In the genomic region with DNA sequence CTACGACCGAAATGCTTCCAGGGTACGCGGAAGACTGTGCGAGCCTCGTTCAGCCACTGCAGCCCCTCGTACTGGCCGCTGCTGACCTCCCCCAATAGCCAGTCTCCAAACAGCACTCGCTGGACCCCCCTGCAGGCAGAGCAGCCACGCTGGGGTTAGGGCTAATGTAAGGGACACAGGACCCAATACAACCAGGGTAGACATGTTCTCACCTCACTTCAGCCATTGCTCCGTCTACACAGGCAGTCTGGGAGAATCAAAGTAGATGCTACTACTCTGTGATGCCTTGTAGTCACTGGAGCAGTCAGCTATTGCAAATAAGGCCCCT, we compare ENCODE assay signal across 8 mouse cellular contexts. TPM values are rescaled to one million over a fixed set of nuclear protein-coding genes. Genes with fewer than 3 reads are reported as not detected.
DNase-seq lines count a peak whose midpoint lies in the region; ATAC-seq and TF ChIP-seq lines count a peak whose summit lies in the region.

No protein-coding gene starts in this region.

- ATAC-seq in Patski, result peak; percentile 9
- ATAC-seq in megakaryocyte-erythroid progenitor cell, adult 5-6 weeks (replicated peaks; ENCODE audit: low FRiP score, low TSS enrichment, poor library complexity, severe bottlenecking), result peak; percentile 17; the same call in 1 of the 2 replicates
- ATAC-seq in megakaryocyte progenitor cell, adult 5-6 weeks (replicated peaks; ENCODE audit: poor library complexity), result no peak

- no peak for DNase-seq in kidney, adult 2 months
- no peak for DNase-seq in kidney, adult 11 months
- DNase-seq in Patski (ENCODE audit: low read depth, low spot score), result no peak
- no peak for DNase-seq in ovary, postnatal 36 days (ENCODE audit: low spot score)
- no peak for DNase-seq in cerebellum, postnatal 4 days (ENCODE audit: low spot score in 2 of 2)

- no peak overlapping the region for H3K27ac ChIP-seq in kidney, adult 2 months (ENCODE audit: insufficient read depth, low read depth, low read length)

- no peak for TF ChIP-seq CTCF in kidney, adult 2 months (conservative IDR thresholded peaks at IDR 0.05; ENCODE audit: insufficient read depth, insufficient read length, low read depth, low read length)
- no peak for TF ChIP-seq CTCF in Patski (IDR thresholded peaks at IDR 0.05)

- 0 out of 2 replicates have a peak, but pooled peaks cover 3% of the 10 kb centered on the region for H3K36me3 ChIP-seq in kidney, adult 2 months (ENCODE audit: control insufficient read depth, insufficient read depth, low read length)
- H3K36me3 ChIP-seq in erythroblast, embryonic 14.5 days (ENCODE audit: control insufficient read depth), result peaks cover 45% of the 10 kb centered on the region

- CTCF ChIA-PET in Patski (lab: Charles Lee), result no interaction called here

- no peaks in the 10 kb centered on the region for H3K27me3 ChIP-seq in kidney, adult 2 months (replicated peaks; ENCODE audit: control insufficient read depth, insufficient read depth, low read length)
- no peaks in the 10 kb centered on the region for H3K27me3 ChIP-seq in Patski
- H3K27me3 ChIP-seq in erythroblast, embryonic 14.5 days (ENCODE audit: control insufficient read depth), result peaks cover 26% of the 10 kb centered on the region

- no peak for TF ChIP-seq POLR2A in kidney, adult 2 months (IDR thresholded peaks at IDR 0.05; ENCODE audit: low read depth, low read length)

- 30% methylated on average over 11 of the region's 11 CpGs for WGBS in kidney, adult 2 months

- POLR2A ChIA-PET in Patski (lab: Charles Lee), result interaction anchor here (1.7 kb wide), 1 partner anchor 15 kb away, joined by 4 read pairs; no protein-coding TSS in a partner anchor

- peaks cover 3% of the 10 kb centered on the region; the same call in 1 of the 2 replicates for H3K4me1 ChIP-seq in kidney, adult 2 months (ENCODE audit: control insufficient read depth, insufficient read depth, low read length)
- H3K4me1 ChIP-seq in erythroblast, embryonic 14.5 days (ENCODE audit: control insufficient read depth), result peaks cover 41% of the 10 kb centered on the region

- H3K9me3 ChIP-seq in erythroblast, embryonic 14.5 days (ENCODE audit: control insufficient read depth, low read length), result no peaks in the 10 kb centered on the region

- H3K4me3 ChIP-seq in kidney, adult 2 months (ENCODE audit: insufficient read depth, low read depth, low read length), result peak overlapping the region; percentile 13
- peak overlapping the region; percentile 82 for H3K4me3 ChIP-seq in erythroblast, embryonic 14.5 days (replicated peaks)

- in situ Hi-C loops in Patski (cut with MboI; ENCODE audit: low pct_unique_long_range_greater_than_20kb), result loop anchor here (5.0 kb wide), 1 partner anchor 52 kb away; no protein-coding TSS in a partner anchor

RNA-seq across cellular contexts. Expression of a gene that starts 0.9 kb away (rescaled TPM):
- polyA plus RNA-seq in kidney, adult 2 months (2012; rRNA removed), result 51.6 and 57.5 TPM in 2 replicates
- 10.5 TPM for polyA plus RNA-seq in Patski (2021)
- polyA plus RNA-seq in erythroblast, embryonic 14.5 days (2012), result 2.2 and 2.9 TPM in 2 replicates
- total RNA-seq in megakaryocyte-erythroid progenitor cell, adult 5-6 weeks (2014; fragmentation: Nextera tagmentation), result 6.4 and 27.5 TPM in 2 replicates
- 9.7 and 9.9 TPM in 2 replicates for total RNA-seq in megakaryocyte-erythroid progenitor cell, adult 5-6 weeks (2017)
- 2.4 and 3.0 TPM in 2 replicates for total RNA-seq in megakaryocyte progenitor cell, adult 5-6 weeks (2015)
- 2.9 and 4.7 TPM in 2 replicates for total RNA-seq in megakaryocyte progenitor cell, adult 5-6 weeks (2017)

RNA-seq across cellular contexts. Expression of a gene that starts 11.2 kb away (rescaled TPM):
- polyA plus RNA-seq in kidney, adult 2 months (2012; rRNA removed), result 129 and 145 TPM in 2 replicates
- not detected for polyA plus RNA-seq in Patski (2021)
- polyA plus RNA-seq in erythroblast, embryonic 14.5 days (2012), result not detected in 2 replicates
- not detected in 2 replicates for total RNA-seq in megakaryocyte-erythroid progenitor cell, adult 5-6 weeks (2014; fragmentation: Nextera tagmentation)
- total RNA-seq in megakaryocyte-erythroid progenitor cell, adult 5-6 weeks (2017), result not detected in 2 replicates
- not detected in 2 replicates for total RNA-seq in megakaryocyte progenitor cell, adult 5-6 weeks (2015)
- not detected in 2 replicates for total RNA-seq in megakaryocyte progenitor cell, adult 5-6 weeks (2017)

RNA-seq across cellular contexts. Expression of a gene that starts 13.6 kb away (rescaled TPM):
- 2.0 and 2.7 TPM in 2 replicates for polyA plus RNA-seq in kidney, adult 2 months (2012; rRNA removed)
- polyA plus RNA-seq in Patski (2021), result not detected
- polyA plus RNA-seq in erythroblast, embryonic 14.5 days (2012), result not detected in 2 replicates
- not detected in 2 replicates for total RNA-seq in megakaryocyte-erythroid progenitor cell, adult 5-6 weeks (2014; fragmentation: Nextera tagmentation)
- not detected in 2 replicates for total RNA-seq in megakaryocyte-erythroid progenitor cell, adult 5-6 weeks (2017)
- not detected in 2 replicates for total RNA-seq in megakaryocyte progenitor cell, adult 5-6 weeks (2015)
- total RNA-seq in megakaryocyte progenitor cell, adult 5-6 weeks (2017), result not detected in 2 replicates

RNA-seq across cellular contexts. Expression of a gene that starts 26.4 kb away (rescaled TPM):
- 0.03 TPM in 1 of 2 replicates, not detected in the other for polyA plus RNA-seq in kidney, adult 2 months (2012; rRNA removed)
- polyA plus RNA-seq in Patski (2021), result not detected
- polyA plus RNA-seq in erythroblast, embryonic 14.5 days (2012), result not detected in 2 replicates
- not detected in 2 replicates for total RNA-seq in megakaryocyte-erythroid progenitor cell, adult 5-6 weeks (2014; fragmentation: Nextera tagmentation)
- not detected in 2 replicates for total RNA-seq in megakaryocyte-erythroid progenitor cell, adult 5-6 weeks (2017)
- total RNA-seq in megakaryocyte progenitor cell, adult 5-6 weeks (2015), result not detected in 2 replicates
- total RNA-seq in megakaryocyte progenitor cell, adult 5-6 weeks (2017), result not detected in 2 replicates

RNA-seq across cellular contexts. Expression of a gene that starts 36.8 kb away (rescaled TPM):
- polyA plus RNA-seq in kidney, adult 2 months (2012; rRNA removed), result 15.8 and 19.1 TPM in 2 replicates
- polyA plus RNA-seq in Patski (2021), result 68.6 TPM
- 19.7 and 20.3 TPM in 2 replicates for polyA plus RNA-seq in erythroblast, embryonic 14.5 days (2012)
- 114 and 119 TPM in 2 replicates for total RNA-seq in megakaryocyte-erythroid progenitor cell, adult 5-6 weeks (2014; fragmentation: Nextera tagmentation)
- 53.9 and 79.3 TPM in 2 replicates for total RNA-seq in megakaryocyte-erythroid progenitor cell, adult 5-6 weeks (2017)
- 51.0 and 53.0 TPM in 2 replicates for total RNA-seq in megakaryocyte progenitor cell, adult 5-6 weeks (2015)
- 60.4 and 62.2 TPM in 2 replicates for total RNA-seq in megakaryocyte progenitor cell, adult 5-6 weeks (2017)

Comparison
In these comparisons a context has a peak if more than half of its experiments do, and no peak if none do; other contexts are left out.
1. RNA of a gene that starts 11.2 kb away (polyA plus RNA-seq): 129 to 145 TPM in kidney, adult 2 months; not detected in Patski (single experiment) and not detected in erythroblast, embryonic 14.5 days; every median in the first group is over 100 times any median in the second.